Mouse (Mus musculus) embryonic stem cell, embryonic (primary cell): ENCODE data around the gene Cep57l1.

Source experiments
- CTCF ChIA-PET, 4 experiments: fragments of 300-600 bp in 2 of 4; fragments of 350-600 bp in 2 of 4; sonication (Branson Sonifier 250); formaldehyde crosslinking; loops; one replicate each; lab custom pipeline; 2022; ENCODE audit warnings: inconsistent platforms in 2 of 4; lab: Charles Lee
- POLR2A ChIA-PET, 4 experiments: fragments of 300-600 bp in 2 of 4; fragments of 350-600 bp in 2 of 4; sonication (Branson Sonifier 250); formaldehyde crosslinking; loops; one replicate each; lab custom pipeline; 2022; ENCODE audit warnings: antibody characterized with exemption in 4 of 4, inconsistent platforms in 1 of 4; lab: Charles Lee

The Cep57l1 gene

DNA sequence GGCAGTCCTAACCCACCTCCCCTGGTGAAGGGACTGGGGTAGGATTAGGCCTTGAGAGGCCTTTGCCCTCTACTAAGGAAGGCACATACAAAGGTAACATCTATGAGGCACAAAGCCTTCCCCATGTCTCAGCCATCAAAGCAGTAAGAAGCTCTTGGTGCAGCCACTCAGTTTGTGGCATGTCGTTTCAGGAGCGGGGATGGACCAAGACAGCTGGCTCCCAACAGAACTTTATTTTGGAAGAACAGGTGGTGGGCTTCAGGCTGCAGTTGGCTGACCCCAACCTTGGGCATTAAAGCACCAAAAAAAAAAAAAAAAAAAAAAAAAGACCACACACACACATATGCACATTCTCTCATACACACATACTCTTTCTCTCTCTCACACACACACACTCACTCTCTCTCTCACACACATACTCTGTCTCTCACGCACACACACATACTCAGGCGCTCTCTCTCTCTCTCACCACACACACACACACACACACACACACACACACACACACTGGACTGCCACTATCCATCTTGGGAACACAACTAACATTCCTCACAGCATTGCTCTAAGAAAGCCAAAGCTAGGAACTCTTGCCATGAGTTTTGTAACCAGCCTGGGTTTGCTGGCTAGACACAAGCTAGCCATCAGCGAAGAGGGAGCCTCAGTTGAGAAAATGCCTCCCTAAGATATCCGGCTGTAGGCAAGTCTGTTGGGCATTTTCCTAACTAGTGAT, 133.7 kb downstream of the Cep57l1 start:
- POLR2A ChIA-PET = interaction anchor here in 3 of 4 experiments (0.7 to 3.1 kb wide), 12 partner anchors 11 to 315 kb away, joined by 3 to 17 read pairs (median 5); partner anchors contain the start of gene Cd164 (in 3 of the 3)
- CTCF ChIA-PET = interaction anchor here in 3 of 4 experiments (0.6 to 5.3 kb wide), 7 partner anchors 9 to 167 kb away, joined by 3 to 21 read pairs (median 4); partner anchors contain the start of gene Cd164 (in 1 of the 3)

DNA sequence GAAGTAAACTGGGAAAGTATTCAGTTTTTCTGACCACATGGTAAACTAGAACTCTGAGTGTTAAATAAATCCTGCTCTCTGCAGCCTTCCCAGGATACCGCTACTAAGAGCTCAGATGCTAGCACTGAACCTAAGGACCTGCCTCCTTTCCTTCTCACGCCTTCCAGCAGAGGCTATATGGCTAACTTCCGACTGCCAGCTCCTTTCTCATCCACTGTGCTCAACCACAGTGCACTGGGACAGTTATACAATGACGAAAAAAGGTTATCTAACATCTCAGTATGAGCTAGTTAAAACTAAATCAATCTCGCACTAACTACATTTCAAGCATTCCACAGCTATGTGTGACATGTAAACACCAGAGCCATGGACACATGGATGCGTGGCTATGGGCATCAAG, 134.4 kb downstream of the Cep57l1 start:
- POLR2A ChIA-PET = interaction anchor here in 3 of 4 experiments (0.7 to 3.1 kb wide), 7 partner anchors 24 to 315 kb away, joined by 3 to 17 read pairs (median 5); partner anchors contain the start of gene Cd164 (in 2 of the 3)

DNA sequence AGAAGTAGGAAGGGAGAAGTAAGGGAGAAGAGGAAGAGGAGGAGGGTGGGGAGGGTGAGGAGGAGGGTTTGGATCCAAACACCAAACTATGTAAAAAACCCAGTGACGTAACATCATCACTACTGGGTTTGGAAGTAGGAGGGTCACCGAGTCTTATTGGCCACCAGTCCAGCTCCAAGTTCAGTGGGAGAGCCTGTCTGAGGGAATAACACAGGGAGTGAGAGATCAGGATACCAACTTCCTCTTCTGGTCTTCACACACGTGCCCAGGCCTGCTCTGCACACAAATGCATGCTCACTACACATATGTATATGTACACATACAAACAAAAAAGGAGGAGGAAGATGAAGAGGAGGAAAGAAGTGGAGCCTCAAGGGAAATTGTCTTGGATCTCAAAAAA, 135.3 kb downstream of the Cep57l1 start:
- ChIA-PET CTCF (interaction anchor here in 3 of 4 experiments (0.6 to 0.7 kb wide), 3 partner anchors 13 to 126 kb away, joined by 7 to 10 read pairs (median 7); no protein-coding TSS in a partner anchor), POLR2A (interaction anchor here in 1 of 4 experiments (2.1 kb wide), 1 partner anchor 155 kb away, joined by 6 read pairs; the partner anchor contains the start of gene Cd164)

More for the DNA sequence above, 134.4 kb downstream of the Cep57l1 start:
- CTCF ChIA-PET = interaction anchor here in 2 of 4 experiments (0.6 to 1.5 kb wide), 2 partner anchors 109 to 166 kb away, joined by 3 to 4 read pairs; no protein-coding TSS in a partner anchor

DNA sequence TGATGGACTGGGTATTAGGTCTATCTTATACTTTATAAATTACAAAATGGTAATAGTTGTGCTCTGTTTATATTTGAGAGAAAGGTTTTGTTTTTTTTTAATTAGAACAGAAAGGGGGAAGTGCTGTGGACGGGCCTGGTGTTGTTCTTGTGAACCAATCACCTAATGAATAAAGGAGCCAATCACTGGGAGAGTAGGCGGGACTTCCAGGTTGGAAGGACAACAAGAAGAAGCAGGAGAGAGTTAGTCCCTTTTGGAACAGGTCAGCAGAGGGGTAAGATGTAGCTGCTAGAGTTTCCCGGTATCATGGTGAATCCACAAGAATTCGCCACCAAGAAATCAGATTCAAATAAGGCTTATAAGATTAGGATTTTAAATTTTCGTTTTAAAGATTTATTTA, 139.5 kb downstream of the Cep57l1 start:
- CTCF ChIA-PET = no interaction called here
- POLR2A ChIA-PET = no interaction called here
